Mouse (Mus musculus): ENCODE measurements around the gene Cdan1.

DNA sequence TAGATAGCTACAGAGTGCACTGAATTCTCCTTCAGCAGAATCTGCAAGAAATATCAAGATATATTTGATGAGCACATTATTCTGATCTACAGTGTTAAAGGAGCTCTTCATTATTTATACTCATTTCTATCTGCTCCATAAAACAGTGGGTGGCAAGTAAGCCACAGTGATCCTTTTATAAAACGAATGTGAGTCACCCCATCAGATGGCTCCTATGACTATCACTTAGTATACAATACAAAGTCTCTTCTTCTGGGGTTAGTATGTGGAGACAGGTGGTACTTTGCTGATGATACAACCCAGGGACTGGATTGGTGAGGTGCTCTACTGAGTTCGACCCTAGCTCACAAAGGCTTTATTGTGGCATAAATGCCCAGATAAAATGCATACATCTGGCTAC, 23.3 kb upstream of the Cdan1 start:
- TF ChIP-seq CTCF (IDR thresholded peaks at IDR 0.05; ENCODE audit: low read depth, low read length), result no peak
- TF ChIP-seq POLR2A (IDR thresholded peaks at IDR 0.05; ENCODE audit: borderline replicate concordance, low read depth, low read length), result no peak

All from bone marrow macrophage, adult 2 months (primary cell).